Mouse (Mus musculus): ENCODE results near the gene Abcg5. TPM values are rescaled to one million over a fixed set of nuclear protein-coding genes. Genes with fewer than 3 reads are reported as not detected.

The Abcg5 gene
- polyA plus RNA-seq, 3 experiments from 2014 or later: 0.49 TPM; not detected in 2

- ATAC-seq: no peak
Observed at GRCm38 (mm10) chr17:84644292-84645050, 38.3 kb downstream of the Abcg5 start.

DNA sequence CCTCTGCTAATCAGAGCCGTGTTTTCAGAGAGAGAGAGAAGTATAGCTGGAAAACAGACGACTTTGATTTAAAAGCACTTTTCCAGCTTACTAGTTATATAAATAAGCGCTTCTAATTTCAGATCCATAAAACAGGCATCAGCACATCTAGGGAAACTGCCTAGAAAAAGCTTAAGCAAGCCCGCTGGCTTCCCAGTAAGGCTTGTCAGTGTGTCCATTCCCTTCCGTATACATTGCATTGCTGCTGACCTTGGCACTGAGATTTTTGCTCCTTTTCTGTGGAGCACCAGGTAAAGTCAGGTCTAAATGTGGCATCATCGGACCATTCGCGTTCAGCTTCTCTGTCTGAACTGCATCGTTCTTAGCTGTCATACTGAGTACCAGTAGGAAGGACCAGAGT lies 40.5 kb downstream of the Abcg5 start:
- ATAC-seq: no peak

- no peak for ATAC-seq
Observed at GRCm38 (mm10) chr17:84641893-84642292, 40.9 kb downstream of the Abcg5 start.

DNA sequence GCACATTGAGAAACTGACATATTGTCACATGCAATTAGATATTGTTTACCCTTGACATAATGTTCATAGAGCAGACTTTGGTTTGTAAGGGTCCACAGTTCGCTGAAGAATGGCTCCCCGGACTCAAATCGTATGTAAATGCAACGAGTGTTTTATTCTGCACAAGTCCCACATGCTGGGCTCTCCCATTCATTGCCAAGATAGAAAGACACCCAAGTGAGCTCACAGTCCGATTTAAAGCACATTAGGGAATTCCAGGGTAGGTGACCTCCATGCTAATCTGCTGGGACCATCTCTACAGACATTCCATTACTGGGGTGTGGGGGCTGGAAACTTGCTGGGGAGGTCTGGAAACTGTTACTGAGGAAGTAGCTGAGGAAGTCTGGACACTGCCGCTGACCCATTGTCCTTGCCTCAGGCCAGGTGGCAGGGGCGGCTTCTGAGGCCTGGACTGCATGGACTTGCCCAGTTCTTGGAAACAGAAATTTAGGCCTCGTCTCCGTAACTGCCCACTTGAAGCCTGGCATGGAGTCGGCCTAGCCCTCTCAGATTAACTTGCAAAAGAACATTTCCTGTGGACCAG lies 42.9 kb downstream of the Abcg5 start:
- ATAC-seq: no peak

- ATAC-seq: no peak
Observed at GRCm38 (mm10) chr17:84637971-84638370, 44.8 kb downstream of the Abcg5 start.

DNA sequence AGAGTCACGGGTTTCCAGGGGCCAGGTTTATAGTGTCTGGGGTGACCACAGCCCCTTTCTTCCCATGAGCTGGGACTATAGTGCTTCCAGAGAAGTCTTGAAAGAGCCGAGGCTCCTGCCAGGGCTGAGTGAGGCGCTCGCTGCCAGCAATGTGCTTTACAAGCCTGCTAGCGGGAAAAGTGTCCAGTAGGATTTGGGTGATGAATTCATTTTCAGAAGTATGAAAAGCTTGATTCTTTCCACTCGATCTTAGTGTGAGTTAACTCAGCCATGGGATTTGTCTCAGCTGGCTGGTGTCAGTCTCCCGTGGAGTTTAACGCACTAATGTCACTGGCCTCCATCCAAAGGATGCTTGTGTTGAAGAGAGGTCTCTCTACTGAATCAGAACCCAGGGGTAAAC lies 46.5 kb downstream of the Abcg5 start:
- ATAC-seq: no peak

DNA sequence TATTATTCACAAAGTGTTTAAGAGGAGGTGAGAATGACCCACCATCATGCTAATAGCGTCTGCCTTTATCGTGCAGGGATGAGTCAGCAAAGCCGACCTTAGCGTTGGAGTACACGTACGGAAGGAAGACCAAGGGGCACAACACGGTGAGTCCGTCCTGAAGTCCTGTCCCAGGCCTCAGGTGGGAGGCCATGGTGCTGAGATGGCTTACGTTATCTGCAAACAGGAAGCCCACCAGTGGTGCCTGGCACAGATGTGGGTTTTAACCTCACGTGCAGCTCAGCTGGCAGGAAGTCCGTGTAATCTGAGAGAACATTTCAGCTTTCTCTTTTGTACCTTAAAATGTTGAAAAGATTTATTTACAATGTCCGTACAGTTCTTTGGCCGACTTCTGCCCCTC lies 49.4 kb downstream of the Abcg5 start:
- ATAC-seq: peak; percentile 85

DNA sequence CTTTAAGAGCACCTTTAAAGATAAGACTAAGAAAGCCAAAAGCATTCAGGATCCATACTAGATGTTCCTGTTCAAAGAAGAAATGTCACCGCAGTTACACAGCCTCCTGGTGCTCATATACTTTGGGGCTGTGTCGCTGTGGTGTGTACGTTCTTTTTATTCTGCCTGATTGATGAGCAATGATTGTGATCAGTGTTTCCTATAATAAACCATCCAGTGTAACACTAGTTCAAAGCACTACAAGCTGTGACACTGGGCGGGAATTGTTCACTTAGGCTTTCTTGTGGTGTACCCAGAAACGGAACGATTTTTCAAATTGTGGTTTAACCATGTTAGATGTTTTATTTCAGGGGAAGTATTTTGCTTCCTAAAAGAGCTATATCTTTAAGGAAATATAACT lies 51.0 kb downstream of the Abcg5 start:
- ATAC-seq: no peak

GRCm38 (mm10) chr17:84628611-84629010 lies 54.2 kb downstream of the Abcg5 start:
- ATAC-seq: no peak

GRCm38 (mm10) chr17:84627721-84628120 lies 55.1 kb downstream of the Abcg5 start:
- no peak for ATAC-seq

DNA sequence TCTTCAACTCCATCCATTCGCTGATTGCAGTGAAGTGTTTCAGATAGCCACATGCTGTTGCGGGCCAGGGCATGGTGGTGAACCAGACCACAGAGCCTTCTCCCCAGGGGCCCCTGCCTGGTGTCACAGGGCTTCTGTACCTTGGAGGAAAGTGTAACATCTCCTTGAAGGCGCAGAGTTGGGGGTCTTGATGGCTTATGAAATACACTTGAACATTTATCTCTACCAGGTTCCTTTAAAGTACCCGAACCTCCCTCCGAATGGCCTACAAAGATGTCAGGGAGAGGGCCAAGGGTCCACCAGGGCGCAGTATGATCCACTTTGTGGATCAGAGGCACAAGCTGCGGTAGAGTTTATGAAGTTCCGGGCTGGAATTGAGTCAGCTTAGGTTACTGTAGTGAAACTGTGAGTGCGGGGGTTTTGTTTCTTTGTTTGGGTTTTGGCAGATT lies 55.9 kb downstream of the Abcg5 start:
- no peak for ATAC-seq

DNA sequence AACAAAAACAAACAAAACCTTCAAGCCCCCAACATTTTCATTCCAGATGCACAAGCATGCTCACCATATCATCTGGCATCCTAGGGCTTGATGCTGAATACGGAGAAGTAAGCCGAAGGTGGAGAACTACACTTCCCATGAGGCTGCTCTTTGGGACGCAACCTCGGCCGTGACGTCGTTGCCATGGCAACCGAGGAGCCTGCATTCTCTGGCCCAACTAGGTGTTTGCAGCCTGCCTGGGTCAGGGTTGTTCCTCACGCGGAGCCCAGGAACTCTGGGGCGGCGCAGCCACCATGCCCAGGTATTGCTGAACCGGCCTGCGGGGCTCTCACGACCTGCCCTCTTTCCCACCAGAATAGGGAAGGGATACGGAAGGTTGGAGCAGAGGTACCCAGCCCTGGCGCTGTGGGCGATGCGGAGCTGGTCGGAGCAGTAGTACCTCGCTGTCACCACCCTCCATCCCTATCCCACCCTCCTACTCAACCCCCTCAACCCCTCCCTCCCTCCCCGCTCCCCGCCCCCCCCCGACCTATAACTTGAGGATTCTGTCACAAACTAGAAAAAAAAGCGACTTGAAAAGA lies 56.4 kb downstream of the Abcg5 start, which contains the start of gene Dync2li1:
Gene Dync2li1, plus strand, starts transcription at position 221 of the 581 bp plus-strand sequence.
- ATAC-seq: peak; percentile 100

GRCm38 (mm10) chr17:84622873-84623272 lies 59.9 kb downstream of the Abcg5 start:
- ATAC-seq: no peak

- no peak for ATAC-seq
Observed at GRCm38 (mm10) chr17:84622028-84622427, 60.8 kb downstream of the Abcg5 start.

- no peak for ATAC-seq
Observed at GRCm38 (mm10) chr17:84621209-84621608, 61.6 kb downstream of the Abcg5 start.

GRCm38 (mm10) chr17:84620610-84621009 lies 62.2 kb downstream of the Abcg5 start:
- no peak for ATAC-seq

- no peak for ATAC-seq
Observed at GRCm38 (mm10) chr17:84620076-84620475, 62.7 kb downstream of the Abcg5 start.

DNA sequence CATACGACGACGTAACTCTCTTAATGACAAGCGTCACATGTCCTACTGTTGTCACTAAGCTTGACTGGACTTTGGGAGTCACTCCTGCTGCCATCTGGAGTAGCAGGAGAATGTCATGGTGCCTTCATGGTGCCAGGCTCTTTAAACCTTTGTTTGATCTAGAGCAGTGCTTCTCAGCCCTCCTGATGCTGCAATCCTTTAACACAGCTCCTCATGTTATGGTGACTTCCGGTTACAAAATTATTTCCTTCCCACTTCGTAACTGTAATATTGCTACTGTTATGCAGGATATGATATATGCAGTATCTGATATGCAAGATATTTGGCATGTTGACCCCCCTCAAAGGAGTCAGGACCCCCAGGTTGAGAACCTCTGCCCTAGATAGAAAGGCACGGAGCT lies 63.7 kb downstream of the Abcg5 start:
- no peak for ATAC-seq

- no peak for ATAC-seq
Observed at GRCm38 (mm10) chr17:84617953-84618352, 64.9 kb downstream of the Abcg5 start.

GRCm38 (mm10) chr17:84616526-84617074 lies 66.2 kb downstream of the Abcg5 start:
- no peak for ATAC-seq

- ATAC-seq: no peak
Observed at GRCm38 (mm10) chr17:84615811-84616210, 67.0 kb downstream of the Abcg5 start.

- no peak for ATAC-seq
Observed at GRCm38 (mm10) chr17:84611971-84612370, 70.8 kb downstream of the Abcg5 start.

- ATAC-seq: no peak
Observed at GRCm38 (mm10) chr17:84611500-84611899, 71.3 kb downstream of the Abcg5 start.

GRCm38 (mm10) chr17:84608606-84609005 lies 74.2 kb downstream of the Abcg5 start:
- no peak for ATAC-seq
